Mouse (Mus musculus) ovary, adult 18-20 months (tissue): ENCODE measurements around the gene Chrna10.

Source experiments
- DNase-seq: peaks from one replicate; pipeline ENCODE4 v3.0.0; 2022; ENCODE audit warnings: low spot score, mixed read lengths

The Chrna10 gene

DNA sequence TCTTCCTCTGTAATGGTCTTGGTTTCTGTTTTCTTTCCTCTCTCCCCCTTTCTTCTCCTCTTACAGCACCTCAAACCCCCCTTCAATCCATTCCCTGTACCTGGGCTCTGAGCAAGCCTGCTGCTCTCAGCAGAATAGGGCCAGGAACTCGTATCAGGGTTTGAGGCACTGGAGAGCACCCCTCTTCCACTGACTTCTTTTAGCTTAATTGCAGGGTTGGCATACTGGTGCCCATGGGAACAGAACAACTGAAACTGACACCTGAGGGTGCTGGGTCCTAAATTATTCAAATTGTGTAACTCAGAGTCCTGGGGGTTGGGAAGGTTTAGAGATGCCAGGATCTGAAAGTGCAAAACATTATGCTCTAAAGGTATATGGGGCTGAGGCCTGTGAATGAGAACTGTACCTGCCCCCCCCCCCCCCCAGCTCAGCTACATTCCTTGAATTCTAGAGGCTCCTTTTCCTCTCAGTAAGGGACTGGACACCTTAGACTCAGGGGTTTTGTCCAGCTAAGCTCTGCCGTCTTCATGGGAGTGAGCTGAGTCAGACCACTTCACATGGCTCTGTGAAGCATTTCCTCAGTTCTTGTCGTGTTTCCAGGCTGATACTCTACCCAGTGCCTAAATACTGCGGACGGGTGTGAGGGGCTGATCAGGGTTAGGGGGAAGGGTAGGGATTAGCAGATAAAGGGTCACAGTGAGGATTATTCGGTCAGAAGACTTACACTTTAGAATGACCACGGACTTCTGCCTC lies at the start of gene Chrna10:
Gene Chrna10, minus strand, starts transcription at position 250 of the 753 bp plus-strand sequence.
- no peak for DNase-seq

DNA sequence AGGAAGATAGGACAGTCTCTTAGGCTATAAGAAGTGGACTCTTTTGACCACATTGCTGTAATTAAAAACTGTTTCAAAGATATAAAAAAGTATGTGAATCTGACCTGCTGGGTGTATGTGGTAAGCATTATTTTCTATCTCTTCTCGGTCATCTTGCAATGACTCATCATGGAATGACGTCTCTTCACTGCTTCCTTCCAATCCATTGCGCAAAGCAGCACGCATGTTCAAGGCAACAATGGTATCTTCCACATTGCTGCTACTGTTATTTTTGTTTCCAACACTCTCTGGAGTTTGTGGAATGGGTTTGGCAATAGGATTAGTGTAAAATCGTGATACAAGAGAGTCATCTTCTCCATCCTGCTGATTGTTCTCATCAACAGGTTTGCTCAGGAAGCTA lies 37.1 kb upstream of the Chrna10 start:
- no peak for DNase-seq

DNA sequence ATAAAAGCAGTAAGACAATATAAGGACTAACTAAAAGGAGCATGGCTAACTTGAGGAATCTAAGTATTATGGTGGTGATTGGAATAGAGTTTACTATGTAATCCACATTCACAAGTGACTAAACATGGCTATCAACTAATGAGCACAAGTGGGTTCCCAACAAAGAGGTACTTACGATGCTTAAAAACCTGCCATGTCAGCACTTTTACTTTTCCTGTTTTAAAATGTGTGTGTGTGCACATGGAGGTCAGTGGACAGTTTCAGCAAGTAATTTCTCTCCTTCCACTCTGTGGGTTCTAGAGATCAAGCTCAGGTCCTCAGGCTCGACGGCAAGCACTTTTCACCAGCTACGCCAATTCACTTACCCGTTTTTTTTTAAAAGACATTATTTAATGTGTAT lies 21.3 kb upstream of the Chrna10 start:
- DNase-seq: no peak

DNA sequence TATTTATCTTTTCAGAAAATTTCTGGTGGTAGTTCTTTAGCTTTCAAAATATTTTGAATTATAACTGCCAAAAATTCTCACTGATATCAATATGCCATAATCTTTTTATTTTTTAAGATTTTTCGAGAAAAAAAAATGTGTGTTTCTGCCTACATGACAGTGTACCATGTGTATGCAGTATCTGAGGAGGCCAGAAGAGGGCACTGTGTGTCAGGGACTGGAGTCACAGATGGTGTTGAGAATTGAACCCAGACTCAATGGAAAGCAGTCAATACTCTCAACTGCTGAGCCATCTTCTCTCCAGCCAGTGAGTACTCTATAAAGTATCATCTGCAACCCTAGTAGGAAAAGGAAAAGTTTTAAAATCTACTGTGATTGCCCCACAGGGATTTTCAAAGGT lies 20.8 kb upstream of the Chrna10 start:
- no peak for DNase-seq

DNA sequence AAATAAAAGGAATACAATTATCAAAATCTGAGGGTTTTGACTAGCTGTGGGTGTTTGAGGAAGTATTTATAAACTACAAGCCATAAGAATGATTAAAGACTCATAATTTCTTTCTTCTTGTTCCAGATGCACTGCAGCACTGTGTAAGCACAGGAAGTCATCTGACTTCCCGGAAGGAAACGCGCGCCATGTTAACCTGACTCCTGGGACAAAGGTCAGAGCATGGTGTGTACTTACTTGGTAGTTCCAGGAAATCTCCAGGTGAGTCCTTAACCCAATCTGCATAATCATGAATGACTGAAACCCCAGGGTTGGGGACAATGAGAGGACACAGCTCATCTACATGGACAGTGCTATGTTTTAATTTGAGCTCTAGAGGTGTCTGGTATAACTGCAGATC lies 15.8 kb upstream of the Chrna10 start:
- no peak for DNase-seq

DNA sequence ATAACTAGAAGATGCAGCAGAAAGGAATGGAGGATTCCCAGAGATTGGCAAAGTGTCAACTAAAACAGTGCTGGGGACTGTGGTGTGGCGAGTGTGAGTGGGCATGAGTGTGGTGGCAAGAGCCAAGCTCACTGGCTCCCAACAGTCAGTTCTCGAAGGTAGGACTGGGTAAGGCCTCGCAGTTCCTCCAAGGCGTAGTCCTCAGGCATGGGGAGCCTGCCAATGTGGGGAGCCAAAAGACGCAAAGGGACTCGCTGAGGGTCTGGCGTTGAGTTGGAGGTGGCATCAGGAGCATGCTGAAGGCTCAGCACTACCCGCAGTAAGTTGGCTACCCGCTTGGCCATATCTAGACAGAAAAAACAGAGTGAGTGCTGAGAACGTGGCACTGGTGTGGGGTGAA lies 3.7 kb upstream of the Chrna10 start:
- DNase-seq: no peak

DNA sequence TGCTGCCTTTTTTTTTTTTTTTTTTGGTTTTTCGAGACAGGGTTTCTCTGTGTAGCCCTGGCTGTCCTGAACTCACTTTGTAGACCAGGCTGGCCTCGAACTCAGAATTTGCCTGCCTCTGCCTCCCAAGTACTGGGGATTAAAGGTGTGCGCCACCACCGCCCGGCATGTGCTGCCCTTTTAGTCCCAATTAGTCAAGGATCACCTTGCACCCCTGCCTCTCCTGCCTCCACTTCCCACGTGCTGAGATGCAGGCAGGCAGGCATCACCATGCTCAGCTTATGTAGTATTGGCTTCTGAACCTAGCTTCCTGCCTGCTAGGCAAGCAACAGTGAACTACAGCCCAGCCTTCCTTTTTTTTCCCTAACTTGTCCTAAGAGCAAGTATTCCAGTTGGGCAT lies 754 bp upstream of the Chrna10 start:
- DNase-seq: no peak

DNA sequence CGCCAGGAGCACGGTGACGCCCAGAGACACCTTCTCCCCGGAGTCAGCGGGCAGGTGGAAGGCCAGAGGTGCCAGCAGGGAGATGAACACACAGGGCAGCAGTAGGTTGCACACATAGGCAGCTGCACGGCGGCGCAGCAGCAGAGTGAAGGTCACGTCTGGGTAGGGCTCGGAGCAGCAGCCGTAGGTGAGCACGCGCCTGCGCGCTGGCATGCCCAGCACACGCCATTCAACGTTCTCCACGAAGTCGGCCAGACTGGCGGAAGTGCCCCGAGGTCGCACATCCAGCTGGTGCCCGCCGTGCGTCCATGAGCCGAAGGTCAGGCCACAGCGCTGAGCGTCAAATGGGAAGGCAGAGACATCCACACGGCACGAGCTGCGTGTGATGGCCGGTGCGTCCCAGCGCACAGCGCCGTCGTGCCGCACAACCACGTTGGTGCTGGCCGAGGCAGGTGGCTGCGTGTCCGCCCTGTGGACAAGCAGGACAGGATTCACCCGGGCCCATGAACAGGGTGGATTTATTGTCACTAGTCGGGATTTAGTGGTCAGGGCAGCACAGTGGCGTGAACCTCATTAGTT lies 3.4 kb downstream of the Chrna10 start:
- no peak for DNase-seq

DNA sequence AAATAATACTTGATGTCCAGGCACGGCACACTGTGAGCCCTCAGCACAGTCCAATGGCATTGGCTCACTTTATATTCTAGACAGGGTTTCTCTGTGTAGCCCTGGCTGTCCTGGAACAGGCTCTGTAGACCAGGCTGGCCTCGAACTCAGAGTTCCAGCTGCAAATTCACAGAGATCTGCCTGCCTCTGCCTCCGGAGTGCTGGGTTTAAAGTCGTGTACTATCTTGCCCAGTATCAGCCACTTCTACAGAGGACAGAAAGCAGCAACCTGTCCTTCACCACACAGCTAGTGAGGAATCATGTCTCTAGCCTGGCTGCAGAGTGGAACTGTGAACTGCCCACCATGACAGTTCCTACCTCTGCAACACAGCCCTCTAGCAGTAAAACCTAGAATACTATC lies 6.9 kb downstream of the Chrna10 start:
- DNase-seq: no peak

DNA sequence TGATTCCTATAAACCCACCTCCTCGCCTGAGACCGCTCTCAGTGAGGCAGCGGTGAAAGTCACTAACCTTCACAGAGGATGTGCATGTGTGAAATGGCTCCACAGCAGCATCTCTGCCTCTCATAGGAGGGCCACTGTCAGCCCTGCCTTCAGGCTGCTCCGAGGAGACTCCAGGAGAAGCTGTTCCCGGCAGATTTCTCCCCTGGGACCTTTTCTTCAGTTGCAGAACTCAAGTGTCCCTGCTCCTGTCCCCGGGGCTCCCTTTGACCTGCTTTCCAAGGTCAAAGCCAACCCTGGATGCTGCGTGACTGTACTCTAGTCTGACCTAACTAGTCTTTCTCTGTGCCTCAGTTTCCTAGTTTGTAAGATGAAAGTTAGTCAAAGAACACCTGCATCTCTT lies 7.5 kb downstream of the Chrna10 start, which contains the start of gene Art5:
Gene Art5, minus strand, starts transcription at position 319 of the 400 bp plus-strand sequence.
- DNase-seq: no peak

DNA sequence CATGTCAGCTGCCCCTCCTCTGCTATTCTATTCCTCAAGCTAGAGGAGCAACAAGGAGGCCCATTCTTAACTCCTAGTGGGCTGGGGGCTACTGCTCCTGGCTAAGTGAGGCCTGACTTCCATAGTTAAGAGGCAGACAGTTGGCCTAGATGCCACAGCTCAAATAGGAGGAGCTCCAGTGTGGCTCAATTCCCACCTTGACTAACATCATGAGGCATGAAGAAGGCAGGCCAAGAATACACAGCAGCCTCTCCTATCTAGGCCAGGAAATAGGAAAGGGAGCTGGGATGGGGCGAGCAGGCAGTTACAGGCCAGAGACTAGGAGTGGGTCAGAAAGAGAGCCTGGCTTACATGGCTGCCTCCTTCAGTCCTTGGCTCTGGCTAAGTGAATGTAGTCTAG lies 8.4 kb downstream of the Chrna10 start:
- no peak for DNase-seq

DNA sequence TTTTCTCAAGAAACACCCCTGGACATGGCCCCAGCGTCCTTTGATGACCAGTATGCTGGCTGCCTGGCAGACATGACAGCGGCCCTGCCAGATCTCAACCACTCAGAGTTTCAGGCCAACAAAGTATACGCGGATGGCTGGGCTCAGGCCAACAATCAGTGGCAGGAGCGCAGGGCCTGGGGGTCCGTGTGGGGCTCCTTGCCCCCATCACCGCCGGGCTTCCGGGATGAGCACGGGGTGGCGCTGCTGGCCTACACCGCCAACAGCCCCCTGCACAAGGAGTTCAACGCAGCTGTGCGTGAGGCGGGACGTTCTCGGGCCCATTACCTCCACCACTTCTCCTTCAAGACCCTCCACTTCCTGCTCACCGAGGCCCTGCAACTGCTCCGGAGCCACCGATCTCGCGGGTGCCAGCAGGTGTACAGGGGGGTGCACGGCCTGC lies 9.9 kb downstream of the Chrna10 start:
- no peak for DNase-seq

DNA sequence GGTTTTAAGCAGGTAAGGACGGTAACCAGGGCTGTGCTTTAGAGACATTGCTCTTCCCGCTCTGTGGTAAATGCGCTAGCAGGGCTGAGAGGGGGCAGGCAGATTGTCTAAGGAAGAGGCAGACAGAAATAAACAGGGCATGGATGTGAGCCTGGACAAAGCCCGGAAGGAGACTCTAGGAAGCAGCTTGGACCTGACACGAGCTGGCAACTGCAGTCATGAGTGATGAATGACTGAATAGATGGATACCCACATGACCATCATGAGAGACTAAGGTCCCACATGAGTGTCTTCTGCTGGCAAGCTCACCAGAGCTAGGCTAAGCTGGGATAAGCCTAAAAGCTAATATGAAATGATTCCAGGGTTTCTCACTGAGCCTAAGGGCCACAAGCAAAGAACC lies 12.5 kb downstream of the Chrna10 start:
- DNase-seq: no peak

DNA sequence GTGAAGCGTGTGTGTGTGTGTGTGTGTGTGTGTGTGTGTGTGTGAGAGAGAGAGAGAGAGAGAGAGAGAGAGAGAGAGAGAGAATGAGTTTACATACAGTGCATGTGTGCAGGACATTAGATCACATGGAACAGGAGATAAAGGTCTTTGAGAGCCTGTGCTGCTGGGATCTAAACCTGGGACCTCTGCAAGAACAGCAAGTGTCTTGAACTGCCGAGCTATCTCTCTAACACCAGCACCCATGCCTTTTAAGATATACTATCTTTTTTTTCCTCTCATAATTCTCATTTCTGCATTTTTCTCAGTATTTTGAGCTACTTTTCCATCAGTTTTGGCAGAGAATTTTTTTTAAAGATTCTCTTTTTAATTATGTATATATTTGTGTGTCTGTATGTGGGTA lies 13.1 kb downstream of the Chrna10 start:
- DNase-seq: no peak

DNA sequence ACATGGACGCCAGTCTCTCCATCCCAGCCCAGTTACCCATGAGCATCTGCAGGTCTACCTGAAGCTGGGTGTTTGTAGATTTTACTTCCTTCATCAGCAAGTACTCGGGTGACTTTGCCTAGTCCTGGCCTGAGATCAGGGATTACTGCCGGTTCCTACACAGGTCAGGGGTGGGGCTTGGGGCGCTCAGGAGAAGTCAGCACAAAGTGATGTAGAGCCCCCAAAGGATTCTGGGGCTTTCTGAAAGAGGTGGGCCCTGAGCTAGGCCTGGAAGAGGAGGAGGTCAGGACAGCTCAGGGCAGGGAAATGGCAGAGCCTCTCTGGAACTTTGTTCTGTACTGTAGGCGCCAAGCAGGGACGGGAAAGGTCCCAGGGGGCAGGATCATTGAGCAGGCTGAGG lies 13.9 kb downstream of the Chrna10 start:
- DNase-seq: no peak

DNA sequence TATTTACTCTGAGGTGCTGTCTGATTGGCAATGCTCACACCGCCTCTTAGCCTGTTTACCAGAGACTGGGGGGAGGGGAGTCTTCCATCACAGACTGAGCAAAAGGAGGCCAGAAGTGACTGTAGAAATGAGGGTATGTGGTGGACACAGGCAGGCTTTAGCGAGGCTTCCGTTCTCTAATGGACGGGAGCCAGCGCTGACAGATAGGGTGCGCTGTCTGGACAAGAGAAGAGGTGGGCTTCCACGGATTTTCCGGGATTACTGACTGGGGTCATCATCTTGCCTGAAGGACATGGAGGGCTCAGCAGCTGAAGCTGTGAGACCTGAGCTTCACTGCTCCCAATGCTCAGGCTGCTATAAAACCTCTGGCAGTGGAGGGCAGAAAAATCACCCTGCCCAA lies 14.4 kb downstream of the Chrna10 start:
- DNase-seq: no peak

DNA sequence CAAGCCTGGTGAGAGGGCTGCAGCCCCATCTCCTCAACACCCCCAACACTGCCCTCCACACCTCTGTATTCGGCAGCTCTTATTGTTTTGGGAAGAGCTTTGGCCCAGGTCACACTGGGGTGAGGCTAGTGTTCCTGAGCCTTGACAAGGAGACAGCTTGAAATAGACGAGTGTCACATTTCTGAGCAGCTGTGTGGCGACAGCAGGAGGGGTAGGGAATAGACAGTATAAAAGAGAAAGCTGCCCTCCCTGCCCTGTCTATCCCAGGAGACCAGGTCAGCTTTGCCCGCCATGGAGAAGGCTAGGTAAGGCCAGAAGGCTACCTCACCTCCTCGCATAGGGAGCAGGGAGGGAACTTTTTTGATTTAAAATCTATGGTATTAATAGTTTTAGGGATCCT lies 15.1 kb downstream of the Chrna10 start, which contains the start of gene Art1:
Gene Art1, plus strand, starts transcription at position 257 of the 400 bp plus-strand sequence.
- DNase-seq: no peak

DNA sequence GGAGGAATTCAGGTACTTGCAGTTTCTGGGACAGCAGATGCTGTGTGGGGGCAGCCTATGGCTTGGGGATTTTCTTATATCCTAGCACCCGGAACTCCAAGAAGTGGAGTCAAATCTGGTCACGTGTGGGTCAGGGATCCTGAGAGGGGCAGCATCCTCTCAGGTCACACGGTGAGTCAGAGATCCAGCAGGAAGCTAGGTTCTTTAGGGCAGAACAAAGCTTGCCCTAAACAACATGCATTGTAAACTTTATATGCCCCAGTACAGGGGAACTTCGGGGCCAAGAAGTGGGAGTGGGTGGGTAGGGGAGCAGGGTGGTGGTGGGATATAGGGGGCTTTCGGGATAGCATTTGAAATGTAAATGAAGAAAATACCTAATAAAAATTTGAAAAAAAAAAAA lies 15.8 kb downstream of the Chrna10 start:
- no peak for DNase-seq

DNA sequence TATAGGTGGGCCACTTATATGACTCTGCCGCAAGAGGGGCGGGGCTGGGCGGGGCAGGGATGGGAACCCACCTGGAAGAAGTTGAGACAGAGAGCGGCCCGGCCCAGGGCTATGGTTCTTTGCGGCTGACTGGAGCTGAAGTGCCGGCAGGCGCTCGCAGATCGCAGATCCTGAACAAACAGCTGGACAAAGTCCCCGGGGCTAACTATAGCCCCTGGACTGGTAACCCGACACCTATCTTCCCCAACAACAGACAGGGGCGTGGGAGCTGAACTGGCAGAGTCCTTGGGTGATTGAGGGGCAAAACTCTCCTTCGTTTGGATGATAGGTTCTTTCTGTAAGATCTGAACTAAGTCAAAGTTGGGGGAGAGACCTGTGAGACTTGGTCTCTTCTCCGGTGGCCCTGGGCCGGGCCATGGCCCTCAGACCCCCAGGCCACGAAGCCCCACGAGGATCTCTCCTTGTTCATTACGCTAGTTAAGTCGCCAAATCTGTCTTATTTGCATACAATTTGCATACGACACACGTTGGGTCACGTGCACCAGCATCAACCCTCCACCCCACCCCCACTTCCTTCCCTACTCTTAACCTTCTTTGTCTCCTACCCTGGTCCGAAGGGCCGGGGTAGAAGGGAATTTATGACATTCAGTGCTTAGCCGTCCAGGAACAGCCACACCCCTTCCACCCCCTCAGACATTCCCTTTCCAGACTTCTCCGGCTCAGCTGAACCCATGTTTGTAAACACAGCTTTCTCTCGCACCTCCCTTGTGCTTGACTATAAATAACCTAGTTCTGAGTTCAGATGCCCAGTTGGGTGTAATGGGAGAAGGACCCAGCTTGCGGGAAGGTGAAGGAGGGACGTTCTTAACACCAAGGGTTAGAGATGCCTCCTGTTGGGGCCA lies 16.6 kb downstream of the Chrna10 start:
- no peak for DNase-seq

DNA sequence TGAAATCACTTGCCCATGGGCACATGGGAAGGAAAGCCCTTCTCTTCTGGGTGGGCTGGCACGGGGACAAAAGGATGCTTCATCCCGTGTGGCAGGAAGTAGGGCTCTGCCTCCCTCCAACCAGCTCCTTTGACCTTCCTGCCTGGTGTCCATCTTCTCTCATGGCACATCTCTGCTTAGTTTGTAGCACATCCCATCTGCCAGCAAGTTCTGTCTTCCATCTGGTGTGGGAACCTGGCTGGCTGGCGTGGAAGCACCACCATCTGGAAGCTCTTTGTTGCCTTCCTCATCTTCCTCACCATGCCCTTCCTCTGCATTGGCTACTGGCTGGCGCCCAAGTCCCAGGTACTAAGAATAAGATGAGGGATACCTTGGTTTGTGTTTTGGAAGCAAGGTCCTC lies 29.3 kb downstream of the Chrna10 start:
- no peak for DNase-seq

DNA sequence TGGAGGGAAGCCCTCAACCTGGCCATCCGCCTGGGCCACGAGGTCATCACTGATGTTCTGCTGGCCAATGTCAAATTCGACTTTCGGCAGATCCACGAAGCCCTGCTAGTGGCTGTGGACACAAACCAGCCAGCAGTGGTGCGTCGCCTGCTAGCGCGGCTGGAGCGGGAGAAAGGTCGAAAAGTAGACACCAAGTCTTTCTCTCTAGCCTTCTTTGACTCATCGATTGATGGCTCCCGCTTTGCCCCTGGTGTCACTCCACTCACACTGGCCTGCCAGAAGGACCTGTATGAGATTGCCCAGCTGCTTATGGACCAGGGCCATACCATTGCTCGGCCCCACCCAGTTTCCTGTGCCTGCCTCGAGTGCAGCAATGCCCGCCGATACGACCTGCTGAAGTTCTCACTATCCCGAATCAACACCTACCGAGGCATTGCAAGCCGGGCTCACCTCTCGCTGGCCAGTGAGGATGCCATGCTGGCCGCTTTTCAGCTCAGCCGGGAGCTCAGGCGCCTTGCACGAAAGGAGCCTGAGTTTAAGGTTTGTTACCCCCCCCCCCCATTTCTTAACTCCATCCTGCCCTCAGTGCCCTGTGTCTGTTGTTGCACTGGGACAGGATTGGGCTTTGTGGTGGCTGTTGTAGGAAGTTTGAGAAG lies 32.5 kb downstream of the Chrna10 start:
- no peak for DNase-seq

DNA sequence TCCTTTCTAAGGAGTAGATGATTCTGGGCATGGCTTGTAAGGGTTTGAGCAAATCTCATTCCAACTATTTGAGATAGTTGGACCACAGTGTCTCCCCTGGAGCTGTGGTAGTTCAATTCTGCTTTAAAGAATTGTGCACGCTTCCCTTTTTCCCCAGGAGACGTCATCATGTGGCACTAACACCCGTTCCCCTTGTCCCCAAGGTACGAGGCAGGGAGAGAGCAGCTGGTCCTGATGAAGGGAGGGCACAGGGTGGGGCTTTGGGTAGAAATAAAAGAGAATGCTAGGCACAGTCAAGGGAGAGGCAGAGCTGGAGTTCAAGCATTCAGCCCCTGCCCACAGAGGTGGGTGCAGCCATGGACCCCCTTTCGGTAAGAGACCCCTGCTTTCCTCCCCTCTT lies 33.8 kb downstream of the Chrna10 start, which contains the start of gene Trpc2:
Gene Trpc2, plus strand, starts transcription at position 301 of the 400 bp plus-strand sequence.
- DNase-seq: no peak
